Comparison of ENCODE assay signal across 13 mouse cellular contexts in genomic region chr2:43748287-43748983, GRCm38 (mm10). TPM values are rescaled to one million over a fixed set of nuclear protein-coding genes. Genes with fewer than 3 reads are reported as not detected.
DNase-seq lines count a peak whose midpoint lies in the region; ATAC-seq and TF ChIP-seq lines count a peak whose summit lies in the region.
"Had no signal": no experiment of that assay in that cellular context is flagged by ENCODE, and none has a peak within 500 bp of the region (broad histone marks: within the 10 kb centered on the region; RNA-seq: fewer than 3 reads in every experiment).

Gene Arhgap15, plus strand, starts transcription at chr2:43748824.

- DNase-seq in heart, postnatal 10 days, result no peak
- no peak for DNase-seq in urinary bladder, adult 18-20 months (ENCODE audit: low spot score in 2 of 2)
- DNase-seq in heart, adult 9 months (ENCODE audit: low spot score in 2 of 2), result no peak
- DNase-seq in adrenal gland, postnatal 4 days (ENCODE audit: low spot score in 2 of 2), result no peak
- DNase-seq: cerebellum, postnatal 14 days; gastrocnemius, postnatal 25 days; kidney, postnatal 36 days; right cerebral cortex, postnatal 14 days had no signal

- WGBS in heart, embryonic 16.5 days, result 65% methylated on average over 5 of the region's 5 CpGs

- no peaks in the 10 kb centered on the region for H3K36me3 ChIP-seq in heart, embryonic 16.5 days (ENCODE audit: control insufficient read depth, insufficient read depth)
- no peaks in the 10 kb centered on the region for H3K36me3 ChIP-seq in C2C12 (ENCODE audit: control insufficient read depth, insufficient read depth)
- no peaks in the 10 kb centered on the region for H3K36me3 ChIP-seq in erythroblast, embryonic 14.5 days (ENCODE audit: control insufficient read depth)
- H3K36me3 ChIP-seq: hindbrain, embryonic 15.5 days had no signal

- H3K79me2 ChIP-seq in C2C12 (ENCODE audit: control insufficient read depth, insufficient read depth), result no peaks in the 10 kb centered on the region

- H3K9ac ChIP-seq in heart, embryonic 16.5 days (ENCODE audit: low read length), result no peak within 1 kb of the TSS
- H3K9ac ChIP-seq: hindbrain, embryonic 15.5 days had no signal

- peak within 1 kb of the TSS; percentile 18; the same call in 1 of the 2 replicates for H3K4me2 ChIP-seq in heart, embryonic 16.5 days (ENCODE audit: low read depth, low read length)
- H3K4me2 ChIP-seq: hindbrain, embryonic 15.5 days had no signal

- H3K9me3 ChIP-seq in heart, embryonic 16.5 days (replicated peaks; ENCODE audit: control insufficient read depth, low read length), result no peaks in the 10 kb centered on the region
- H3K9me3 ChIP-seq in erythroblast, embryonic 14.5 days (ENCODE audit: control insufficient read depth, low read length), result no peaks in the 10 kb centered on the region
- H3K9me3 ChIP-seq: hindbrain, embryonic 15.5 days had no signal

- no peaks in the 10 kb centered on the region for H3K79me3 ChIP-seq in C2C12 (ENCODE audit: low read depth)

- intact Hi-C loops in heart, postnatal 10 days (cut with DNase I), result no loop called here

- no peak for ATAC-seq in heart, embryonic 16.5 days (replicated peaks; ENCODE audit: extremely low read depth, insufficient read depth, low FRiP score)
- peak; percentile 65 for ATAC-seq in megakaryocyte-erythroid progenitor cell, adult 5-6 weeks (replicated peaks; ENCODE audit: low FRiP score, low TSS enrichment, poor library complexity, severe bottlenecking)

- no peak for TF ChIP-seq CTCF in C2C12 (IDR thresholded peaks at IDR 0.05; ENCODE audit: control insufficient read depth, insufficient read depth, insufficient read length)

- no peak within 1 kb of the TSS for H3ac ChIP-seq in C2C12 (ENCODE audit: control insufficient read depth, insufficient read length, low read depth)

- no peaks in the 10 kb centered on the region for H3K4me1 ChIP-seq in heart, embryonic 16.5 days (ENCODE audit: control insufficient read depth, insufficient read depth, low read length)
- peaks cover 8% of the 10 kb centered on the region for H3K4me1 ChIP-seq in erythroblast, embryonic 14.5 days (ENCODE audit: control insufficient read depth)
- H3K4me1 ChIP-seq: hindbrain, embryonic 15.5 days had no signal

- H3K27ac ChIP-seq in heart, embryonic 16.5 days (ENCODE audit: low read length), result no peak within 1 kb of the TSS
- H3K27ac ChIP-seq: hindbrain, embryonic 15.5 days had no signal

- H3K27me3 ChIP-seq in heart, embryonic 16.5 days (ENCODE audit: control insufficient read depth, insufficient read depth, low read length), result no peaks in the 10 kb centered on the region
- H3K27me3 ChIP-seq in C2C12 (ENCODE audit: control insufficient read depth, insufficient read depth, insufficient read length), result no peaks in the 10 kb centered on the region
- no peaks in the 10 kb centered on the region for H3K27me3 ChIP-seq in erythroblast, embryonic 14.5 days (ENCODE audit: control insufficient read depth)
- H3K27me3 ChIP-seq: hindbrain, embryonic 15.5 days had no signal

- peak within 1 kb of the TSS; percentile 24; the same call in 1 of the 2 replicates for H3K4me3 ChIP-seq in heart, embryonic 16.5 days (ENCODE audit: low read length)
- no peak within 1 kb of the TSS for H3K4me3 ChIP-seq in C2C12 (ENCODE audit: insufficient read depth, poor library complexity, severe bottlenecking)
- H3K4me3 ChIP-seq in erythroblast, embryonic 14.5 days (replicated peaks), result peak within 1 kb of the TSS; percentile 6
- H3K4me3 ChIP-seq: hindbrain, embryonic 15.5 days had no signal

TF ChIP-seq in C2C12, 6 proteins besides CTCF, POLR2A, EP300 and RAD21:
- peak; percentile 9 for TF ChIP-seq USF1 (IDR thresholded peaks at IDR 0.05; ENCODE audit: low read depth)
- TF ChIP-seq MAX (IDR thresholded peaks at IDR 0.05), result no peak

RNA-seq across cellular contexts. Expression of gene Arhgap15, which starts in this region (rescaled TPM):
- polyA plus RNA-seq in heart, embryonic 16.5 days (2015; fragmentation: Nextera tagmentation; extraction: Ambion mirVana), result 2.4 and 7.2 TPM in 2 replicates
- 1 to 10 TPM in 1 of 2 experiments, under 1 TPM in 1; 0.82 to 1.0 TPM for total RNA-seq in heart, postnatal 10 days (2021)
- not detected for polyA plus RNA-seq in C2C12 (2012; fragmentation: generic; extraction: Trizol)
- 0.02 TPM in 1 of 2 replicates, not detected in the other for polyA plus RNA-seq in erythroblast, embryonic 14.5 days (2012)
- 21.8 and 48.5 TPM in 2 replicates for total RNA-seq in megakaryocyte-erythroid progenitor cell, adult 5-6 weeks (2014; fragmentation: Nextera tagmentation)
- 29.8 and 45.0 TPM in 2 replicates for total RNA-seq in megakaryocyte-erythroid progenitor cell, adult 5-6 weeks (2017)
- total RNA-seq in adrenal gland, postnatal 4 days (2021), result 1 to 10 TPM; 1.2 to 2.3 TPM

Comparison
In these comparisons a context has a peak if more than half of its experiments do, and no peak if none do; other contexts are left out.
1. RNA of gene Arhgap15 (total RNA-seq): 21.8 to 48.5 TPM in megakaryocyte-erythroid progenitor cell, adult 5-6 weeks; 1.2 to 2.3 TPM in adrenal gland, postnatal 4 days and 0.82 to 1.0 TPM in heart, postnatal 10 days; every median in the first group is over 4 times any median in the second.